In the genomic region with DNA sequence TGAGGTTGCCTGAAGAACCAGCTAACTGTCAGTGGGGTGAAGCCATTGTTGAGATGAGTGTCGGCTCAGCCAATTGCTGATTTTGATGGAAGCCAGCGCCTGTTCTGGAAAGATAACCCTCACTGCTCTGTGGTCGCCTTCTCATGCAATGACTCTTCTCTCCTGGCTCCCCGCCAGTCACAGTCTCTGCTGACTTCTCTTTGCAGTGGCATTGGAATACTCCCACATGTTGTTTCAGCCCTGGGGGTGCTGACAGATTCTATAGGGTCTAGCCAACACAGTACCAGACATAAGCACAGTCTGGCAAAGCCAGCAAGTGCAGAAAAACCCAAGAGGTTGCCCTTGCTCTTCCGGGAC, we compare ENCODE assay signal across 8 mouse cellular contexts. TPM values are rescaled to one million over a fixed set of nuclear protein-coding genes. Genes with fewer than 3 reads are reported as not detected.
DNase-seq lines count a peak whose midpoint lies in the region; ATAC-seq lines count a peak whose summit lies in the region.

No protein-coding gene starts in this region.

- peak; percentile 50 for DNase-seq in layer of hippocampus, adult 11-12 months (ENCODE audit: low spot score)
- DNase-seq in layer of hippocampus, adult 9-10 months (ENCODE audit: low spot score): no peak
- peak; percentile 86 to 92 for DNase-seq in adrenal gland, adult (ENCODE audit: inconsistent age in 2 of 2, low spot score in 1 of 2)
- DNase-seq in fibroblast of lung, adult 2 months (ENCODE audit: low read depth): peak; percentile 40
- DNase-seq in heart, postnatal 36 days: peak; percentile 61 to 68
- DNase-seq in liver, embryonic 13.5 days: peak; percentile 81
- DNase-seq in spleen, postnatal 4 days (ENCODE audit: low spot score in 2 of 2): peak; percentile 80 to 86
- DNase-seq in cerebellum, adult 9-10 months: no peak

- 22% methylated on average over 5 of the region's 5 CpGs for WGBS in liver, embryonic 13.5 days (ENCODE audit: insufficient replicate concordance)

- H3K4me3 ChIP-seq in liver, embryonic 13.5 days (replicated peaks): peak overlapping the region; percentile 46

- H3K36me3 ChIP-seq in liver, embryonic 13.5 days: no peaks in the 10 kb centered on the region

- intact Hi-C loops in heart, postnatal 36 days (cut with DNase I): no loop called here

- H3K27me3 ChIP-seq in liver, embryonic 13.5 days: no peaks in the 10 kb centered on the region

- ATAC-seq in liver, embryonic 13.5 days (ENCODE audit: low read depth): peak; percentile 88

- peak overlapping the region; percentile 97 for H3K27ac ChIP-seq in liver, embryonic 13.5 days

- H3K4me2 ChIP-seq in liver, embryonic 13.5 days: peak overlapping the region; percentile 78

- H3K9ac ChIP-seq in liver, embryonic 13.5 days: peak overlapping the region; percentile 71

- no peaks in the 10 kb centered on the region for H3K9me3 ChIP-seq in liver, embryonic 13.5 days (replicated peaks)

- H3K4me1 ChIP-seq in liver, embryonic 13.5 days (replicated peaks): peaks cover 79% of the 10 kb centered on the region

RNA-seq across cellular contexts. Expression of a gene that starts 27.5 kb away (rescaled TPM):
- 10 to 100 TPM; 16.7 to 20.1 TPM for total RNA-seq in heart, postnatal 36 days (2021)
- 0.13 and 0.21 TPM in 2 replicates for polyA plus RNA-seq in liver, embryonic 13.5 days (2015; fragmentation: Nextera tagmentation; extraction: Ambion mirVana)

Comparison
In these comparisons a context has a peak if more than half of its experiments do, and no peak if none do; other contexts are left out.
1. DNase-seq: peak in layer of hippocampus, adult 11-12 months (single experiment), adrenal gland, adult (2 of 2), fibroblast of lung, adult 2 months (single experiment), heart, postnatal 36 days (2 of 2), liver, embryonic 13.5 days (single experiment) and spleen, postnatal 4 days (2 of 2); none in layer of hippocampus, adult 9-10 months (single experiment) and cerebellum, adult 9-10 months (single experiment).